Mouse (Mus musculus) liver, postnatal 0 days (tissue): ENCODE measurements around the gene Gm3336.

ENCODE experiments used
- CTCF ChIP-seq: sonication (generic); IDR thresholded peaks from 2 replicates; pipeline ENCODE4 v1.5.1; 2016; ENCODE audit warnings: antibody characterized with exemption, low read depth
- EP300 ChIP-seq: IDR thresholded peaks from 2 replicates; pipeline ENCODE4 v1.6.1; 2016; ENCODE audit warnings: antibody characterized with exemption, low read depth, mild to moderate bottlenecking

- TF ChIP-seq EP300, result no peak
- no peak for TF ChIP-seq CTCF
Observed at GRCm38 (mm10) chr8:70689892-70690390, 28.4 kb upstream of the Gm3336 start.
